25 mouse cellular contexts compared by ENCODE assay signal in genomic region chr6:24018320-24018719, GRCm38 (mm10). TPM values are rescaled to one million over a fixed set of nuclear protein-coding genes. Genes with fewer than 3 reads are reported as not detected.
DNase-seq lines count a peak whose midpoint lies in the region; ATAC-seq lines count a peak whose summit lies in the region.
"Had no signal": no experiment of that assay in that cellular context is flagged by ENCODE, and none has a peak within 500 bp of the region (broad histone marks: within the 10 kb centered on the region; RNA-seq: fewer than 3 reads in every experiment).

No protein-coding gene starts in this region.

- H3K4me3 ChIP-seq in heart, embryonic 11.5 days (ENCODE audit: low read depth, low read length), result no peak overlapping the region
- H3K4me3 ChIP-seq: embryonic facial prominence, embryonic 10.5 days; forebrain, embryonic 13.5 days; gastrocnemius, adult 2 months; heart, embryonic 15.5 days; hindbrain, embryonic 15.5 days had no signal

- DNase-seq in adrenal gland, adult (ENCODE audit: inconsistent age in 2 of 2, low spot score in 1 of 2), result peak; percentile 22 to 29
- no peak for DNase-seq in adrenal gland, postnatal 10 days
- peak; percentile 2 for DNase-seq in heart, adult 8-10 months (ENCODE audit: low spot score)
- peak; percentile 9 for DNase-seq in testis, postnatal 14 days (ENCODE audit: low spot score)
- DNase-seq in testis, postnatal 10 days (ENCODE audit: low spot score), result no peak
- DNase-seq in frontal cortex, adult 2 months (ENCODE audit: extremely low spot score in 1 of 2, low spot score in 1 of 2), result no peak
- DNase-seq: adrenal gland, postnatal 25 days; B cell, adult 2 months; cerebellum, adult 2 months; cerebellum, postnatal 10 days; forebrain, postnatal 0 days; gastrocnemius, adult 2 months; gastrocnemius, postnatal 25 days; kidney, adult 18-20 months had no signal

- WGBS in heart, embryonic 11.5 days (ENCODE audit: insufficient replicate concordance), result 43% methylated on average over 5 of the region's 5 CpGs

- no peak overlapping the region for H3K27ac ChIP-seq in heart, embryonic 11.5 days (ENCODE audit: low read depth, low read length)
- H3K27ac ChIP-seq: embryonic facial prominence, embryonic 10.5 days; forebrain, embryonic 13.5 days; gastrocnemius, adult 2 months; heart, embryonic 15.5 days; hindbrain, embryonic 15.5 days had no signal

- no peaks in the 10 kb centered on the region for H3K36me3 ChIP-seq in heart, embryonic 11.5 days (ENCODE audit: control insufficient read depth, insufficient read depth, low read length)
- H3K36me3 ChIP-seq: embryonic facial prominence, embryonic 10.5 days; G1E; heart, embryonic 15.5 days; hindbrain, embryonic 15.5 days had no signal

- ATAC-seq in heart, embryonic 11.5 days (replicated peaks; ENCODE audit: insufficient number of reproducible peaks, low FRiP score, low TSS enrichment), result no peak
- ATAC-seq: CD4-positive, CD25-positive, alpha-beta regulatory T cell, adult 4 months; forebrain, embryonic 13.5 days; forebrain, postnatal 0 days had no signal

- no peaks in the 10 kb centered on the region for H3K27me3 ChIP-seq in heart, embryonic 11.5 days (ENCODE audit: control insufficient read depth, insufficient read depth, low read length)
- H3K27me3 ChIP-seq: forebrain, embryonic 13.5 days; heart, embryonic 15.5 days; hindbrain, embryonic 15.5 days had no signal

- H3K9ac ChIP-seq in heart, embryonic 11.5 days (ENCODE audit: low read depth, low read length), result no peak overlapping the region
- H3K9ac ChIP-seq: forebrain, embryonic 13.5 days; forebrain, postnatal 0 days; heart, embryonic 15.5 days; hindbrain, embryonic 15.5 days had no signal

- H3K4me1 ChIP-seq in heart, embryonic 11.5 days (ENCODE audit: control insufficient read depth, insufficient read depth, low read length), result no peaks in the 10 kb centered on the region
- H3K4me1 ChIP-seq: embryonic facial prominence, embryonic 10.5 days; forebrain, embryonic 13.5 days; heart, embryonic 15.5 days; hindbrain, embryonic 15.5 days had no signal

- no peaks in the 10 kb centered on the region for H3K9me3 ChIP-seq in heart, embryonic 11.5 days (replicated peaks; ENCODE audit: control insufficient read depth, low read length)
- H3K9me3 ChIP-seq: G1E; heart, embryonic 15.5 days; hindbrain, embryonic 15.5 days had no signal

- no peak overlapping the region for H3K4me2 ChIP-seq in heart, embryonic 11.5 days
- H3K4me2 ChIP-seq: forebrain, embryonic 13.5 days; heart, embryonic 15.5 days; hindbrain, embryonic 15.5 days had no signal

RNA-seq across cellular contexts. Expression of gene Tas2r118, which starts 48.5 kb away (rescaled TPM):
- total RNA-seq in adrenal gland, postnatal 10 days (2021), result not detected
- total RNA-seq in heart, adult 8-10 months (2022), result not detected
- polyA plus RNA-seq in heart, embryonic 11.5 days (2014; fragmentation: Nextera tagmentation; extraction: Ambion mirVana), result not detected in 2 replicates
- not detected in 2 replicates for polyA plus RNA-seq in frontal cortex, adult 2 months (2012; rRNA removed)
- total RNA-seq: adrenal gland, adult 18-20 months; adrenal gland, postnatal 25 days; forebrain, postnatal 0 days; G1E; gastrocnemius, adult 2 months; gastrocnemius, postnatal 25 days; granulocyte monocyte progenitor cell, adult 5-6 weeks had no signal
- polyA plus RNA-seq: CD4-positive, CD25-positive, alpha-beta regulatory T cell, adult 4 months; cerebellum, adult 2 months; embryonic facial prominence, embryonic 10.5 days; embryonic facial prominence, embryonic 14.5 days; forebrain, embryonic 13.5 days; forebrain, postnatal 0 days; G1E; heart, embryonic 15.5 days; hindbrain, embryonic 11.5 days; hindbrain, embryonic 15.5 days had no signal

Comparison
In these comparisons a context has a peak if more than half of its experiments do, and no peak if none do; other contexts are left out.
1. DNase-seq: peak in adrenal gland, adult (2 of 2), heart, adult 8-10 months (single experiment) and testis, postnatal 14 days (single experiment); none in adrenal gland, postnatal 10 days (single experiment), testis, postnatal 10 days (single experiment) and frontal cortex, adult 2 months (0 of 2).